Mouse (Mus musculus) heart, postnatal 36 days (tissue): ENCODE data around the gene Pdzd7. TPM values are rescaled to one million over a fixed set of nuclear protein-coding genes. Genes with fewer than 3 reads are reported as not detected.

Source experiments
- DNase-seq, 2 experiments: peaks; one replicate each; pipeline ENCODE4 v3.0.0; 2021 to 2022
- intact Hi-C: fragments of 180-260 bp; cut with DNase I; formaldehyde crosslinking; loops from one replicate; pipeline ENCODE4 v1.15.1; 2025
- total RNA-seq, 2 experiments: library from RNA; stranded (reverse); gene quantifications; 2 replicates each; pipeline ENCODE4 v1.2.3; 2021

The Pdzd7 gene
- total RNA-seq, 2 experiments from 2014 or later = 0.11 to 0.19 TPM

- no peak for DNase-seq
- intact Hi-C loops = loop anchor here (1.0 kb wide), 1 partner anchor 42 kb away; no protein-coding TSS in a partner anchor
These were observed 55.7 kb downstream of the Pdzd7 start for GRCm38 (mm10) chr19:44989567-44990495.

GRCm38 (mm10) chr19:44988831-44989566 lies 56.5 kb downstream of the Pdzd7 start, which contains the start of gene Sema4g:
Gene Sema4g, plus strand, starts transcription at chr19:44989101.
- intact Hi-C loops = loop anchor here (1.0 kb wide), 1 partner anchor 43 kb away; no protein-coding TSS in a partner anchor
- DNase-seq = peak; percentile 32 to 34

- no peak for DNase-seq
- intact Hi-C loops = no loop called here
These were observed 57.2 kb downstream of the Pdzd7 start for GRCm38 (mm10) chr19:44988321-44988720.

- intact Hi-C loops = no loop called here
These were observed 57.7 kb downstream of the Pdzd7 start for GRCm38 (mm10) chr19:44987851-44988250.

GRCm38 (mm10) chr19:44987004-44987403 lies 58.5 kb downstream of the Pdzd7 start:
- no peak for DNase-seq
- intact Hi-C loops = no loop called here

More at GRCm38 (mm10) chr19:44987851-44988250, 57.7 kb downstream of the Pdzd7 start:
- DNase-seq = no peak

- intact Hi-C loops = no loop called here
These were observed 60.1 kb downstream of the Pdzd7 start for GRCm38 (mm10) chr19:44985159-44985988.

GRCm38 (mm10) chr19:44984420-44984819 lies 61.1 kb downstream of the Pdzd7 start:
- intact Hi-C loops = no loop called here

More at GRCm38 (mm10) chr19:44985159-44985988, 60.1 kb downstream of the Pdzd7 start:
- no peak for DNase-seq

GRCm38 (mm10) chr19:44983366-44983765 lies 62.2 kb downstream of the Pdzd7 start:
- DNase-seq = no peak
- intact Hi-C loops = no loop called here

More at GRCm38 (mm10) chr19:44984420-44984819, 61.1 kb downstream of the Pdzd7 start:
- no peak for DNase-seq

GRCm38 (mm10) chr19:44982477-44983115 lies 62.9 kb downstream of the Pdzd7 start:
- no peak for DNase-seq
- intact Hi-C loops = no loop called here

- DNase-seq = no peak
- intact Hi-C loops = no loop called here
These were observed 64.7 kb downstream of the Pdzd7 start for GRCm38 (mm10) chr19:44980787-44981186.

GRCm38 (mm10) chr19:44977148-44977547 lies 68.4 kb downstream of the Pdzd7 start:
- intact Hi-C loops = loop anchor here (5.0 kb wide), 1 partner anchor 40 kb away; no protein-coding TSS in a partner anchor

More at GRCm38 (mm10) chr19:44977148-44977547, 68.4 kb downstream of the Pdzd7 start:
- DNase-seq = no peak

Other genes starting within 250 kb of the Pdzd7 start
- 10 to 100 TPM; 21.4 to 23.3 TPM for gene Slf2, start 114.6 kb downstream of the Pdzd7 start, total RNA-seq
- gene Sema4g, start 56.6 kb downstream of the Pdzd7 start, total RNA-seq = under 1 TPM; 0.14 to 0.30 TPM
- gene Twnk, start 40.1 kb downstream of the Pdzd7 start, total RNA-seq = 10 to 100 TPM; 29.8 to 30.2 TPM
- 10 to 100 TPM; 48.6 to 52.3 TPM for gene Mrpl43, start 39.3 kb downstream of the Pdzd7 start, total RNA-seq
- 10 to 100 TPM; 61.0 to 69.7 TPM for gene Lzts2, start 31.3 kb downstream of the Pdzd7 start, total RNA-seq
- gene Sfxn3, start 1.8 kb upstream of the Pdzd7 start, total RNA-seq = 10 to 100 TPM; 11.6 to 14.2 TPM
- 1 to 10 TPM; 4.6 to 4.8 TPM for gene Kazald1, start 29.5 kb upstream of the Pdzd7 start, total RNA-seq
- not detected for gene Tlx1, start 105.0 kb upstream of the Pdzd7 start, total RNA-seq
- gene Lbx1, start 190.1 kb upstream of the Pdzd7 start, total RNA-seq = under 1 TPM in 1 of 2 experiments, not detected in 1; 0.11 TPM